Mouse (Mus musculus): ENCODE results near the gene Qrich2.

DNA sequence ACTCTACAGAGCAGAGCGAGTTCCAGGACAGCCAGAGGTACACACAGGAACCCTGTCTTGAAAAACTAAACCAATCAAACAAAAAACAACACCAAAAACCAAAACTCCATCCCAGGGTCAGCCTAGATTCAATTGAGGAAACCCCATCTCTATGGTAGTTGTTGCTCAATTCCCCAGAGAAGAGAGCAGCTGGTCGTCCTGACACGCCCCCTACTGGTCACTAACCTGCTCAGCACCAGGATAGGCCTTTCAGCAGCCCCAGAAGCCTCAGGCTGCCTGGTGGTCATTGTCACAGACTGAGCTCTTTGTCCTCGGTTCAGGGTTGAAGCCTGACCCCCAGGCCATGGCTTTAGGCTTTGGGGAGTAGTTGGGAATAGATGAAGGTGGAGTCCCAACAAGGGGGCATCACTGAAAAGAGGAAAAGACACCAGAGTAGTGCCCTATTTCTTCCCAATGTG is 27.8 kb upstream of the Qrich2 start, which contains the start of gene Prpsap1:
- TF ChIP-seq CTCF (IDR thresholded peaks at IDR 0.05) (peak; percentile 80), EP300 (IDR thresholded peaks at IDR 0.05; ENCODE audit: insufficient read depth, low read depth, low read length) (0 out of 2 replicates have a peak, but pooled peaks have one; percentile 44)
